Mouse (Mus musculus) bone marrow macrophage, adult 2 months (primary cell): ENCODE measurements at regions not wholly inside any gene's neighbourhood (a gene's known extent, or its start where the extent isn't known, plus 50 kb on each side); places are given as distances from the start of the nearest gene placed in this dataset.

Experiments used
- CTCF ChIP-seq: IDR thresholded peaks from 2 replicates; pipeline ENCODE4 v1.5.1; 2012; ENCODE audit warnings: low read depth, mild to moderate bottlenecking, low read length, moderate library complexity
- POLR2A ChIP-seq: IDR thresholded peaks from 2 replicates; pipeline ENCODE4 v1.6.1; 2012; ENCODE audit warnings: mild to moderate bottlenecking, low read depth, low read length, borderline replicate concordance

GRCm38 (mm10) chr12:26872466-26872865 is 403.5 kb downstream of the Cmpk2 start:
- TF ChIP-seq CTCF (no peak), POLR2A (no peak)
